Comparison of ENCODE assay signal across 26 mouse cellular contexts in genomic region chr3:66514587-66514986, GRCm38 (mm10).
"Had no signal": no experiment of that assay in that cellular context is flagged by ENCODE, and none has a peak within 500 bp of the region (broad histone marks: within the 10 kb centered on the region; RNA-seq: fewer than 3 reads in every experiment).

No protein-coding gene starts in this region.

- H3K27ac ChIP-seq: embryonic facial prominence, embryonic 10.5 days; embryonic facial prominence, embryonic 12.5 days; embryonic facial prominence, embryonic 13.5 days; embryonic facial prominence, embryonic 15.5 days; forebrain, embryonic 10.5 days; forebrain, embryonic 12.5 days; forebrain, embryonic 13.5 days; forebrain, embryonic 15.5 days; gastrocnemius, adult 2 months; heart, adult 2 months had no signal

- H3K4me1 ChIP-seq: embryonic facial prominence, embryonic 10.5 days; embryonic facial prominence, embryonic 15.5 days; forebrain, embryonic 13.5 days; forebrain, embryonic 15.5 days had no signal

- DNase-seq: cerebellum, adult 9-11 months; cerebellum, postnatal 10 days; cerebellum, postnatal 14 days; cerebellum, postnatal 25 days; cerebellum, postnatal 36 days; embryo, embryonic 11 days; forebrain, postnatal 0 days; gastrocnemius, adult 2 months; gastrocnemius, postnatal 10 days; gastrocnemius, postnatal 14 days; gastrocnemius, postnatal 25 days; gastrocnemius, postnatal 36 days; heart, adult 11 months; heart, adult 18-20 months; heart, adult 2 months had no signal

- H3K36me3 ChIP-seq: embryonic facial prominence, embryonic 10.5 days; embryonic facial prominence, embryonic 12.5 days; embryonic facial prominence, embryonic 13.5 days; embryonic facial prominence, embryonic 15.5 days; forebrain, embryonic 10.5 days; forebrain, embryonic 12.5 days; forebrain, embryonic 15.5 days had no signal

- H3K4me2 ChIP-seq: embryonic facial prominence, embryonic 12.5 days; embryonic facial prominence, embryonic 13.5 days; embryonic facial prominence, embryonic 15.5 days; forebrain, embryonic 12.5 days; forebrain, embryonic 13.5 days; forebrain, embryonic 15.5 days had no signal

- H3K27me3 ChIP-seq: embryonic facial prominence, embryonic 12.5 days; embryonic facial prominence, embryonic 15.5 days; forebrain, embryonic 12.5 days; forebrain, embryonic 13.5 days; forebrain, embryonic 15.5 days had no signal

- H3K4me3 ChIP-seq: embryonic facial prominence, embryonic 10.5 days; embryonic facial prominence, embryonic 12.5 days; embryonic facial prominence, embryonic 13.5 days; embryonic facial prominence, embryonic 15.5 days; erythroblast, embryonic 14.5 days; forebrain, embryonic 10.5 days; forebrain, embryonic 12.5 days; forebrain, embryonic 13.5 days; forebrain, embryonic 15.5 days; gastrocnemius, adult 2 months; heart, adult 2 months had no signal

- H3K9me3 ChIP-seq: embryonic facial prominence, embryonic 10.5 days; embryonic facial prominence, embryonic 12.5 days; embryonic facial prominence, embryonic 13.5 days; embryonic facial prominence, embryonic 15.5 days; forebrain, embryonic 10.5 days; forebrain, embryonic 12.5 days; forebrain, embryonic 13.5 days; forebrain, embryonic 15.5 days had no signal

- H3K9ac ChIP-seq: embryonic facial prominence, embryonic 12.5 days; embryonic facial prominence, embryonic 13.5 days; embryonic facial prominence, embryonic 15.5 days; forebrain, embryonic 12.5 days; forebrain, embryonic 13.5 days; forebrain, embryonic 15.5 days; forebrain, postnatal 0 days had no signal

- ATAC-seq: forebrain, embryonic 13.5 days; forebrain, embryonic 14.5 days; forebrain, embryonic 15.5 days; forebrain, embryonic 16.5 days; forebrain, postnatal 0 days had no signal
